Mouse (Mus musculus): Measurements from ENCODE around the gene Ptpn4. TPM values are rescaled to one million over a fixed set of nuclear protein-coding genes. Genes with fewer than 3 reads are reported as not detected.

Gene Ptpn4
- polyA plus RNA-seq, 1 experiment from 2014 or later: 7.7 TPM

GRCm38 (mm10) chr1:119674984-119675383, 162.4 kb downstream of the Ptpn4 start:
- ATAC-seq (ENCODE audit: low FRiP score): no peak
- no peaks in the 10 kb centered on the region for H3K4me1 ChIP-seq

GRCm38 (mm10) chr1:119666904-119667303, 170.5 kb downstream of the Ptpn4 start:
- H3K27me3 ChIP-seq (replicated peaks): no peaks in the 10 kb centered on the region
- no peak overlapping the region for H3K4me2 ChIP-seq
- H3K9ac ChIP-seq (replicated peaks): no peak overlapping the region
- peaks cover 4% of the 10 kb centered on the region for H3K36me3 ChIP-seq
- H3K4me1 ChIP-seq: no peaks in the 10 kb centered on the region
- H3K4me3 ChIP-seq (replicated peaks): no peak overlapping the region
- WGBS: 91% methylated on average over 7 of the region's 7 CpGs
- no peaks in the 10 kb centered on the region for H3K9me3 ChIP-seq (replicated peaks)
- no peak for ATAC-seq (ENCODE audit: low FRiP score)
- H3K27ac ChIP-seq (replicated peaks): no peak overlapping the region

More at GRCm38 (mm10) chr1:119674984-119675383, 162.4 kb downstream of the Ptpn4 start:
- no peak overlapping the region for H3K9ac ChIP-seq (replicated peaks)
- peaks cover 11% of the 10 kb centered on the region for H3K36me3 ChIP-seq
- no peaks in the 10 kb centered on the region for H3K9me3 ChIP-seq (replicated peaks)
- H3K27ac ChIP-seq (replicated peaks): no peak overlapping the region
- no peak overlapping the region for H3K4me3 ChIP-seq (replicated peaks)
- H3K27me3 ChIP-seq (replicated peaks): no peaks in the 10 kb centered on the region
- WGBS: 75% methylated on average over 1 of the region's 1 CpGs
- H3K4me2 ChIP-seq: no peak overlapping the region

DNA sequence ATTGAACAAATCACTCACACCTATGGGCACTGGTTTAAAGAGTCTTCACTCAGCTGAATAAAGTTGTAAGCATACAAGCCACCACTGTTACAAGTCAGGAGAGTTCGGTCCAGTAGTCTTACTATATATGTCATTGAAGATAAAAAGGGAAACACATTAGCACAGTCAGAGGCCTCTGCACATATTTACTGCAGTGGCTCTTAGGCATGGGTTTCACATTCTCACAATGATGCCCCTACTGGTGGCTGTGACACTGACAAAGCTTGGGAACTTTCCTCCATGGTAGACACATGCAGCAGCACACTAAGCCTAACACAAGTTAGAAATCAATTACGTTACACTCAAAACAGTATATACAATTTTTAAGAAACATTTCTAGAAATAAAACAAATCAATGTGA, 183.1 kb downstream of the Ptpn4 start:
- WGBS: 88% methylated on average over 2 of the region's 2 CpGs
- Histone ChIP-seq H3K4me1 (peaks cover under 1% of the 10 kb centered on the region; the same call in 1 of the 2 replicates), H3K9me3 (replicated peaks) (no peaks in the 10 kb centered on the region), H3K4me3 (replicated peaks) (no peak overlapping the region), H3K36me3 (no peaks in the 10 kb centered on the region), H3K27ac (replicated peaks) (no peak overlapping the region), H3K4me2 (no peak overlapping the region), H3K9ac (replicated peaks) (no peak overlapping the region), H3K27me3 (replicated peaks) (no peaks in the 10 kb centered on the region)
- no peak for ATAC-seq (ENCODE audit: low FRiP score)

GRCm38 (mm10) chr1:119650386-119650785, 187.0 kb downstream of the Ptpn4 start:
- H3K27ac ChIP-seq (replicated peaks): no peak overlapping the region
- WGBS: 76% methylated on average over 5 of the region's 5 CpGs
- ATAC-seq (ENCODE audit: low FRiP score): no peak
- peaks cover 11% of the 10 kb centered on the region for H3K4me1 ChIP-seq
- no peak overlapping the region for H3K4me2 ChIP-seq
- H3K36me3 ChIP-seq: no peaks in the 10 kb centered on the region
- H3K9me3 ChIP-seq (replicated peaks): no peaks in the 10 kb centered on the region
- H3K9ac ChIP-seq (replicated peaks): no peak overlapping the region
- H3K27me3 ChIP-seq (replicated peaks): no peaks in the 10 kb centered on the region
- H3K4me3 ChIP-seq (replicated peaks): no peak overlapping the region

- Histone ChIP-seq H3K4me2 (no peak overlapping the region), H3K27ac (replicated peaks) (no peak overlapping the region), H3K27me3 (replicated peaks) (no peaks in the 10 kb centered on the region), H3K4me3 (replicated peaks) (no peak overlapping the region), H3K4me1 (peaks cover 11% of the 10 kb centered on the region), H3K9ac (replicated peaks) (no peak overlapping the region), H3K9me3 (replicated peaks) (no peaks in the 10 kb centered on the region), H3K36me3 (no peaks in the 10 kb centered on the region)
- ATAC-seq (ENCODE audit: low FRiP score): no peak
- WGBS: 83% methylated on average over 2 of the region's 2 CpGs
Observed at GRCm38 (mm10) chr1:119649627-119650026, 187.8 kb downstream of the Ptpn4 start.

GRCm38 (mm10) chr1:119648205-119649111, 189.0 kb downstream of the Ptpn4 start, which contains the start of gene Epb41l5:
Gene Epb41l5, minus strand, starts transcription at chr1:119649000.
- Histone ChIP-seq H3K27ac (replicated peaks) (peak within 1 kb of the TSS; percentile 85), H3K27me3 (replicated peaks) (no peaks in the 10 kb centered on the region), H3K9ac (replicated peaks) (peak within 1 kb of the TSS; percentile 65), H3K36me3 (no peaks in the 10 kb centered on the region), H3K4me2 (peak within 1 kb of the TSS; percentile 75), H3K9me3 (replicated peaks) (no peaks in the 10 kb centered on the region), H3K4me1 (peaks cover 11% of the 10 kb centered on the region), H3K4me3 (replicated peaks) (peak within 1 kb of the TSS; percentile 86)
- WGBS: under 1% methylated on average over 86 of the region's 86 CpGs
- peak; percentile 95 for ATAC-seq (ENCODE audit: low FRiP score)

DNA sequence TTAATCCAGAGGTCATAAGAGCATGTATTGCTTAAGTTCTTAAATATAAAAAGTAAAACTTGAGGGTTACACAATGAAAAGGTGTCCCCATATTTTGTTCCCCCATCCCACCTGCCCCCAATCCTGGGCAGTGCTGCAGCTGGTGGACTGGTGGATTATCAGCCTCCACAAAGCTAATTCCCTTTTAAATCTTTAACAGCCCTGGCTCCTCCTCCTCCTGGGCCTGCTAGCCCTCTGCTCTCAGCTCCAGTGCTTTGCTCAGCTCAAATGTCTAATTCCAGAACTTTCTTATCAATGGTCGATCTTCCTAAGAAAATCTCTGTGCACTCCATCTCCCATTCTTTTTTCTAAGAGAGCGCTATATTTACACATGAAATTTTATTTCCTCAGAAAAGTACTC, 191.1 kb downstream of the Ptpn4 start:
- Histone ChIP-seq H3K9ac (replicated peaks) (no peak overlapping the region), H3K4me2 (no peak overlapping the region), H3K27me3 (replicated peaks) (no peaks in the 10 kb centered on the region), H3K27ac (replicated peaks) (no peak overlapping the region), H3K4me1 (peaks cover 11% of the 10 kb centered on the region), H3K4me3 (replicated peaks) (no peak overlapping the region), H3K36me3 (no peaks in the 10 kb centered on the region), H3K9me3 (replicated peaks) (no peaks in the 10 kb centered on the region)
- WGBS: 79% methylated on average over 2 of the region's 2 CpGs
- ATAC-seq (ENCODE audit: low FRiP score): no peak

- Histone ChIP-seq H3K27ac (replicated peaks) (no peak overlapping the region), H3K4me3 (replicated peaks) (no peak overlapping the region), H3K4me1 (no peaks in the 10 kb centered on the region; the same call in 1 of the 2 replicates), H3K9me3 (replicated peaks) (no peaks in the 10 kb centered on the region), H3K36me3 (no peaks in the 10 kb centered on the region), H3K9ac (replicated peaks) (no peak overlapping the region), H3K4me2 (no peak overlapping the region), H3K27me3 (replicated peaks) (no peaks in the 10 kb centered on the region)
- WGBS: 64% methylated on average over 12 of the region's 12 CpGs
- ATAC-seq (ENCODE audit: low FRiP score): no peak
Observed at GRCm38 (mm10) chr1:119642367-119642766, 195.0 kb downstream of the Ptpn4 start.

DNA sequence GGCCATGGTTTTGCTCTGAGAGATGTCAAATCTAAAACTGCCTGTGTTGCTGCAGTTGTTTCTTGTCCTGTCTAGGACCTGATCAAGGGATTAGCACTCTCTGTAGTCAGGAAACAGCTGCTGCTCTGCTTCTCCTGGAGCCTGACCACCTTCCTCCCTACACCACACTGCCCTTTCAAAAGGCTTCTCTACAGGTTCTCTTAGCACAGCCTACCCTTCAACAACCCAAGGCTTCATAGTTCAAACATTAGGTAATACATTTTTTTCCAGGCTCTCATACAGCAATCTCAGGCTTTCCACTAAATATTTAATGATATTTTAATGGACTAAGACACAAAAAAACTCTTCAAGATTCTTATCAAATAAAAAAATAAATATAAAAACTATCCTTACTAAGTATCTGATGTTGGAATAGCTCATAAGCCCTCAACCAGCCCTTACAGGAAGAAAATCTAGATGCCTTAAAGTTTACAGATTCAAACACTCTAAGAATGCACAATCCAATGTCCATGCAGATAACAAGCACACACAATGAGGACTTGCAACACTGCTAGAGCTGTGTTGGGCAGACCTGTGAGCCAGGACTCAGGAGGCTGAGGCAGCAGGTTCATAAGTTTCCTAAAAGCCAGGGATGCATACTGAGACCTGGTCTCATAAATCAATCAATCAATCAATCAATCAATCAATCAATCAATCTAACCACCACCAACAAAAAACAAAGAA, 196.2 kb downstream of the Ptpn4 start:
- Histone ChIP-seq H3K27ac (replicated peaks) (no peak overlapping the region), H3K9me3 (replicated peaks) (no peaks in the 10 kb centered on the region), H3K4me1 (no peaks in the 10 kb centered on the region), H3K9ac (replicated peaks) (no peak overlapping the region), H3K4me2 (no peak overlapping the region), H3K4me3 (replicated peaks) (no peak overlapping the region), H3K27me3 (replicated peaks) (no peaks in the 10 kb centered on the region), H3K36me3 (no peaks in the 10 kb centered on the region)
- ATAC-seq (ENCODE audit: low FRiP score): no peak

DNA sequence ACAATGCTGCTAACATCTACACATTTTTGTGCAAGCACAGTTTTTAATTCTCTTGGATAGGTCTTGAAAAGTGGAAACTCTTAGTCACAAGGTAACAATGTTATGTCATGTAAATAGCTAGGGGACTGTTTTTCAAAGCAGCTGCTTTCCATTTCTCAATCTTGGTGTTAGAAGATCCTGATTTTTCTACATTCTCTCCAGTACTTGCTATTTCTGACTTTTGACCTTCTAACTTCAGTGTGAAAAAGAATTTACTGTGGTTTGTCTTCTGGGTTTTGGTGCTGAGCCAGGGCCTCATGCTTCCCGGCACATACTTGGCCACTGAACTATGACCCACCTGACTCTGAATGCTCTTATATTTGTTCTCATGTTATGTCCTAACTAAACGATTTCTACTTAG, 197.4 kb downstream of the Ptpn4 start:
- ATAC-seq (ENCODE audit: low FRiP score): no peak
- H3K27me3 ChIP-seq (replicated peaks): no peaks in the 10 kb centered on the region
- no peak overlapping the region for H3K4me2 ChIP-seq
- H3K4me1 ChIP-seq: no peaks in the 10 kb centered on the region
- no peak overlapping the region for H3K4me3 ChIP-seq (replicated peaks)
- 82% methylated on average over 2 of the region's 2 CpGs for WGBS
- no peaks in the 10 kb centered on the region for H3K36me3 ChIP-seq
- no peak overlapping the region for H3K27ac ChIP-seq (replicated peaks)
- no peak overlapping the region for H3K9ac ChIP-seq (replicated peaks)
- no peaks in the 10 kb centered on the region for H3K9me3 ChIP-seq (replicated peaks)

GRCm38 (mm10) chr1:119637188-119638023, 200.0 kb downstream of the Ptpn4 start:
- WGBS: 82% methylated on average over 6 of the region's 6 CpGs
- Histone ChIP-seq H3K9me3 (replicated peaks) (no peaks in the 10 kb centered on the region), H3K4me3 (replicated peaks) (no peak overlapping the region), H3K4me2 (no peak overlapping the region), H3K9ac (replicated peaks) (no peak overlapping the region), H3K4me1 (no peaks in the 10 kb centered on the region), H3K27ac (replicated peaks) (no peak overlapping the region), H3K36me3 (no peaks in the 10 kb centered on the region), H3K27me3 (replicated peaks) (no peaks in the 10 kb centered on the region)
- ATAC-seq (ENCODE audit: low FRiP score): no peak
